Mouse (Mus musculus): ENCODE measurements around the gene Noc4l.

DNA sequence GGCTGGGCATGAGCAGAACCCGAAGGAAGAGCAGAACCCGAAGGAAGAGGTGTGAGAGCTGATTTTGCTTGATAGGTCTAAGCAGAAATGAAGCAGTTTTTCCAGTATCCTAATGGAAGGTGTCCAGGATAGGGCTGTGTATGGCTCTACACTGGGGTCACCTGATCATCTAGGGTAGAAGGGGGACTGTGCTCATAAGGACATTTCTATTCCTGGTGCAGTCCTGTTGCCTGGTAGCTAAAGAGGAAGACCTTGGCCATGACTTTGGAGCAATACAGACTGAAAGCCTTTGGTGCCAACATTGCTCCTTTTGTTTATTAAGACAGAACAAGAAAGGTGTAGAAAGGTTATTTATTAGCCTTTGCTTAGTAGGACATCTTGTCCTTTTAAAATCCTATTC, 10.8 kb upstream of the Noc4l start:
- no peak for TF ChIP-seq CTCF (IDR thresholded peaks at IDR 0.05; ENCODE audit: low read depth)
- TF ChIP-seq EP300 (IDR thresholded peaks at IDR 0.05; ENCODE audit: low read depth) = no peak
